Mouse (Mus musculus) skeletal muscle tissue, adult 2 months (tissue): ENCODE data around the gene Mxd4.
A peak's percentile ranks its signal among the peaks of the same experiment; 100 is the strongest.

Source experiments
- DNase-seq: peaks from one replicate; pipeline ENCODE4 v3.0.0-alpha.2; 2012; ENCODE audit warnings: low read depth, low spot score

Gene Mxd4

GRCm38 (mm10) chr5:34187601-34188316, at the start of gene Mxd4:
Mxd4 (minus strand) TSS chr5:34187720.
- DNase-seq, result peak; percentile 100

- no peak for DNase-seq
Observed at GRCm38 (mm10) chr5:34235898-34236420, 48.4 kb upstream of the Mxd4 start.

GRCm38 (mm10) chr5:34235056-34235455, 47.5 kb upstream of the Mxd4 start:
- DNase-seq, result no peak

- no peak for DNase-seq
Observed at GRCm38 (mm10) chr5:34233221-34233515, 45.6 kb upstream of the Mxd4 start.

- DNase-seq, result no peak
Observed at GRCm38 (mm10) chr5:34232481-34233220, 45.1 kb upstream of the Mxd4 start.

- no peak for DNase-seq
Observed at GRCm38 (mm10) chr5:34231901-34232300, 44.4 kb upstream of the Mxd4 start.

- no peak for DNase-seq
Observed at GRCm38 (mm10) chr5:34230599-34231485, 43.3 kb upstream of the Mxd4 start.

- no peak for DNase-seq
Observed at GRCm38 (mm10) chr5:34229503-34229902, 42.0 kb upstream of the Mxd4 start.

- DNase-seq, result no peak
Observed at GRCm38 (mm10) chr5:34225516-34225915, 38.0 kb upstream of the Mxd4 start.

- DNase-seq, result no peak
Observed at GRCm38 (mm10) chr5:34224515-34224914, 37.0 kb upstream of the Mxd4 start.

- no peak for DNase-seq
Observed at GRCm38 (mm10) chr5:34220001-34220400, 32.5 kb upstream of the Mxd4 start.

GRCm38 (mm10) chr5:34218672-34219071, 31.2 kb upstream of the Mxd4 start:
- DNase-seq, result no peak

GRCm38 (mm10) chr5:34217756-34218155, 30.2 kb upstream of the Mxd4 start:
- DNase-seq, result no peak

GRCm38 (mm10) chr5:34216025-34216424, 28.5 kb upstream of the Mxd4 start:
- no peak for DNase-seq

GRCm38 (mm10) chr5:34213659-34214058, 26.1 kb upstream of the Mxd4 start:
- no peak for DNase-seq

GRCm38 (mm10) chr5:34210279-34210678, 22.8 kb upstream of the Mxd4 start:
- DNase-seq, result peak; percentile 66

- no peak for DNase-seq
Observed at GRCm38 (mm10) chr5:34207503-34207902, 20.0 kb upstream of the Mxd4 start.

GRCm38 (mm10) chr5:34205788-34206187, 18.3 kb upstream of the Mxd4 start:
- DNase-seq, result no peak

- DNase-seq, result no peak
Observed at GRCm38 (mm10) chr5:34204911-34205310, 17.4 kb upstream of the Mxd4 start.

- no peak for DNase-seq
Observed at GRCm38 (mm10) chr5:34202006-34202405, 14.5 kb upstream of the Mxd4 start.

GRCm38 (mm10) chr5:34201396-34201795, 13.9 kb upstream of the Mxd4 start:
- no peak for DNase-seq

GRCm38 (mm10) chr5:34198615-34199014, 11.1 kb upstream of the Mxd4 start:
- DNase-seq, result no peak
